Comparison of ENCODE assay signal across 8 mouse cellular contexts in the genomic region with DNA sequence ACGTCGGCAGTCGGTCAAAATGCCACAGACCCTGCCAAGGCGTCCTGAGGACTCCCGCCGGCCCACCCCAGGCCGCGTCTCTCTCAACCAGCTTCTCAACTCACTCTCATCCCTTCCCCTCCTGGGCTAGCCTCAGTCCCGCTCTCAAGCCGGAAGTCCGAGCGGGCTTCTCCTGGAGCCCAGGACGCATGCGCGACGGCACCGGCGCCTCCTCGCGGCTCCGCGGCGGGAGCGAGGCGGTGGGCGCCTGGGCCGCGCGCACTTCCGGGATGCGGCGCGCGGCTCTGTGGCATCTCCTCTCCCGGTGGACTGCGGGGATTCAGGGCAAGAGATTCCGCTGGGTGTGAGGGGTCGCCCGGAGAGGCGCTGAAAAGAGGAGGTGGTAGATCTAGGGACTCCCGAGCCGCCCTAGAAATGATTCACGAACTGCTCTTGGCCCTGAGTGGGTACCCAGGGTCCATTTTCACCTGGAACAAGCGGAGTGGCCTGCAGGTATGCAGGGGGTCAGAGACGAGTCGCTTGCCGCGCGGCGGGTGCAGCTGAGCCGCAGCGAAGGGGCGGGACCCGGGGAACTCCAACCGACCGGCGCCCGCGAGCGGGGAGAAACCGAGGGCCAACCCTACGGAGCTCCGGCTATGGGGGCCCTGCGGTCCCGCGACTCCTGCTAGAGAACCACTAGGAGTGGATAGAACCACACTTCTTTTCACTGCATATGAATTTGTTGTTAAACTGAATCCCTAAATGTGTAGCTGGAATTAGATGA. TPM values are rescaled to one million over a fixed set of nuclear protein-coding genes. Genes with fewer than 3 reads are reported as not detected.
A peak's percentile ranks its signal among the peaks of the same experiment; 100 is the strongest.
DNase-seq lines count a peak whose midpoint lies in the region; ATAC-seq lines count a peak whose summit lies in the region.

TSS of gene Zscan29 (minus strand) at position 146 of the 763 bp plus-strand sequence.

- H3K4me1 ChIP-seq in hindbrain, embryonic 14.5 days (replicated peaks; ENCODE audit: control insufficient read depth, insufficient read depth, low read length): peaks cover 25% of the 10 kb centered on the region

- H3K27me3 ChIP-seq in hindbrain, embryonic 14.5 days (ENCODE audit: control insufficient read depth, insufficient read depth, low read length): no peaks in the 10 kb centered on the region

- H3K9ac ChIP-seq in hindbrain, embryonic 14.5 days: peak within 1 kb of the TSS; percentile 89

- WGBS in hindbrain, embryonic 14.5 days: under 1% methylated on average over 63 of the region's 66 CpGs

- H3K36me3 ChIP-seq in hindbrain, embryonic 14.5 days (replicated peaks; ENCODE audit: control insufficient read depth, insufficient read depth): peaks cover 32% of the 10 kb centered on the region

- peak; percentile 97 for ATAC-seq in hindbrain, embryonic 14.5 days (ENCODE audit: low FRiP score)

- peak within 1 kb of the TSS; percentile 96 for H3K4me3 ChIP-seq in hindbrain, embryonic 14.5 days (replicated peaks; ENCODE audit: low read length)

- peak; percentile 96 for DNase-seq in NIH3T3 (ENCODE audit: low read depth)
- DNase-seq in cerebellum, postnatal 10 days: peak; percentile 92 to 96
- DNase-seq in frontal cortex, postnatal 14 days (ENCODE audit: low spot score in 2 of 2): peak; percentile 68 to 77
- peak; percentile 93 for DNase-seq in hindbrain, embryonic 14.5 days (ENCODE audit: low spot score)
- peak; percentile 84 to 85 for DNase-seq in layer of hippocampus, postnatal 36 days
- DNase-seq in lung, postnatal 36 days: peak; percentile 89
- peak; percentile 95 for DNase-seq in retina, postnatal 1 day
- DNase-seq in urinary bladder, adult 18-20 months (ENCODE audit: low spot score in 2 of 2): peak; percentile 82 to 83

- H3K9me3 ChIP-seq in hindbrain, embryonic 14.5 days (ENCODE audit: control insufficient read depth, low read length): no peaks in the 10 kb centered on the region

- H3K4me2 ChIP-seq in hindbrain, embryonic 14.5 days (replicated peaks): peak within 1 kb of the TSS; percentile 87

- H3K27ac ChIP-seq in hindbrain, embryonic 14.5 days: peak within 1 kb of the TSS; percentile 85

RNA-seq across cellular contexts. Expression of gene Zscan29, which starts in this region (rescaled TPM):
- polyA plus RNA-seq in hindbrain, embryonic 14.5 days (2014; fragmentation: Nextera tagmentation; extraction: Ambion mirVana): 6.6 and 7.7 TPM in 2 replicates
- 1 to 10 TPM; 6.3 to 8.2 TPM for total RNA-seq in layer of hippocampus, postnatal 36 days (2021)

Comparison
In these comparisons a context has a peak if more than half of its experiments do, and no peak if none do; other contexts are left out.
1. Peak in every context shown above with its lines: DNase-seq, ATAC-seq, H3K4me3 ChIP-seq and H3K27ac ChIP-seq.